Mouse (Mus musculus): Measurements from ENCODE around the gene Rin1.

DNA sequence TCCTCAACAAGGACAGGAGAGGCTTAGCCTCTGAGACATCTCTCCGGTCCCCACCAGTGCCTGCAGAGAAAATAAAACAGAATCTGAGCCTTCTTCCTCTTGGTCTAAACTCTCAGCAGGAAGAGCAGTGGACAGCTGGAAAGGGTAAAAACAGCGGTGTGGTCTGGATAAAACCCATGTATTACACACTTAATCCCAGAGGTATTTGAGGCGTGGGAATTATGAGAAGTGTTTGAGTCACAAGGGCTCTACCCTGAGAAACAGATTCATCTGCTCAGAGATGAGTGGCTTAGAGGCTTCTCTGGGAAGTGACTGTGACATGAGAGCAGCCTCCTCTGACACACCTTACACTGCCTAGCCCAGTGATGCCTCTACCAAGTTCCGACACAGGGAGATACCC lies 32.7 kb upstream of the Rin1 start:
- TF ChIP-seq CTCF (IDR thresholded peaks at IDR 0.05; ENCODE audit: borderline replicate concordance, extremely low read depth, insufficient read depth, insufficient read length) (no peak), POLR2A (IDR thresholded peaks at IDR 0.05; ENCODE audit: borderline replicate concordance, extremely low read depth, insufficient read depth, insufficient read length, poor library complexity, severe bottlenecking) (no peak)

Data from brain, embryonic 14.5 days (tissue).